In genomic region chr10:56449030-56449429, GRCm38 (mm10) we compare ENCODE assay signal across 30 mouse cellular contexts.
"Had no signal": no experiment of that assay in that cellular context is flagged by ENCODE, and none has a peak within 500 bp of the region (broad histone marks: within the 10 kb centered on the region; RNA-seq: fewer than 3 reads in every experiment).

No protein-coding gene starts in this region.

- H3K36me3 ChIP-seq: limb, embryonic 10.5 days; limb, embryonic 12.5 days; limb, embryonic 13.5 days; limb, embryonic 15.5 days; liver, embryonic 12.5 days; liver, embryonic 13.5 days; liver, embryonic 15.5 days; lung, embryonic 15.5 days; midbrain, embryonic 10.5 days; midbrain, embryonic 12.5 days; midbrain, embryonic 13.5 days; midbrain, embryonic 15.5 days; neural tube, embryonic 12.5 days had no signal

- H3K27ac ChIP-seq: left cerebral cortex, adult 2 months; limb, embryonic 10.5 days; limb, embryonic 12.5 days; limb, embryonic 13.5 days; limb, embryonic 15.5 days; liver, embryonic 12.5 days; liver, embryonic 13.5 days; liver, embryonic 14.5 days; liver, embryonic 15.5 days; lung, embryonic 15.5 days; macrophage; midbrain, embryonic 10.5 days; midbrain, embryonic 12.5 days; midbrain, embryonic 13.5 days; midbrain, embryonic 15.5 days; neural tube, embryonic 12.5 days had no signal

- DNase-seq: left cerebral cortex, postnatal 4 days; liver; liver, embryonic 13.5 days; liver, postnatal 0 days; lung, adult 18-20 months; lung, adult 2 months; lung, postnatal 10 days; lung, postnatal 14 days; lung, postnatal 36 days; lung, postnatal 4 days; midbrain, embryonic 14.5 days had no signal

- H3K4me1 ChIP-seq: limb, embryonic 10.5 days; limb, embryonic 12.5 days; limb, embryonic 13.5 days; limb, embryonic 15.5 days; liver, embryonic 12.5 days; liver, embryonic 13.5 days; liver, embryonic 15.5 days; lung, embryonic 15.5 days; midbrain, embryonic 10.5 days; midbrain, embryonic 12.5 days; midbrain, embryonic 13.5 days; midbrain, embryonic 15.5 days; neural tube, embryonic 12.5 days had no signal

- H3K4me2 ChIP-seq: limb, embryonic 12.5 days; limb, embryonic 13.5 days; limb, embryonic 15.5 days; liver, embryonic 11.5 days; liver, embryonic 12.5 days; liver, embryonic 13.5 days; liver, embryonic 15.5 days; lung, embryonic 15.5 days; midbrain, embryonic 12.5 days; midbrain, embryonic 13.5 days; midbrain, embryonic 15.5 days; neural tube, embryonic 12.5 days had no signal

- H3K9ac ChIP-seq: limb, embryonic 12.5 days; limb, embryonic 13.5 days; limb, embryonic 15.5 days; liver, embryonic 12.5 days; liver, embryonic 13.5 days; liver, embryonic 14.5 days; liver, embryonic 15.5 days; liver, postnatal 0 days; lung, embryonic 15.5 days; midbrain, embryonic 12.5 days; midbrain, embryonic 13.5 days; midbrain, embryonic 15.5 days; neural tube, embryonic 12.5 days had no signal

- H3K27me3 ChIP-seq: limb, embryonic 12.5 days; limb, embryonic 13.5 days; limb, embryonic 15.5 days; liver, embryonic 12.5 days; liver, embryonic 13.5 days; liver, embryonic 15.5 days; lung, embryonic 15.5 days; megakaryocyte, embryonic 14.5 days; midbrain, embryonic 12.5 days; midbrain, embryonic 13.5 days; midbrain, embryonic 15.5 days; neural tube, embryonic 12.5 days had no signal

- H3K9me3 ChIP-seq: limb, embryonic 10.5 days; limb, embryonic 12.5 days; limb, embryonic 13.5 days; limb, embryonic 15.5 days; liver, embryonic 12.5 days; liver, embryonic 13.5 days; liver, embryonic 15.5 days; lung, embryonic 15.5 days; midbrain, embryonic 10.5 days; midbrain, embryonic 12.5 days; midbrain, embryonic 13.5 days; midbrain, embryonic 15.5 days; neural tube, embryonic 12.5 days had no signal

- H3K4me3 ChIP-seq: left cerebral cortex, adult 2 months; limb, embryonic 10.5 days; limb, embryonic 12.5 days; limb, embryonic 13.5 days; limb, embryonic 15.5 days; liver, embryonic 12.5 days; liver, embryonic 13.5 days; liver, embryonic 15.5 days; lung, embryonic 15.5 days; megakaryocyte, embryonic 14.5 days; midbrain, embryonic 10.5 days; midbrain, embryonic 12.5 days; midbrain, embryonic 13.5 days; midbrain, embryonic 15.5 days; myocyte; neural tube, embryonic 12.5 days had no signal

- ATAC-seq: liver, embryonic 12.5 days; liver, postnatal 0 days; lung, postnatal 0 days; midbrain, embryonic 13.5 days; midbrain, embryonic 15.5 days had no signal
